Mouse (Mus musculus) lung, adult 2 months (tissue): Measurements from ENCODE around the gene Nat14.

Experiments
- CTCF ChIP-seq: fragments of 200-500 bp; IDR thresholded peaks from 2 replicates; pipeline ENCODE4 v1.5.1; 2011; ENCODE audit warnings: mild to moderate bottlenecking, low read length, control low read depth; ENCODE audit not compliant: insufficient read depth
- POLR2A ChIP-seq: fragments of 200-500 bp; IDR thresholded peaks from 2 replicates; pipeline ENCODE4 v1.6.1; 2011; ENCODE audit warnings: low read depth, mild to moderate bottlenecking, control low read depth, low read length, borderline replicate concordance; ENCODE audit errors: extremely low read depth

GRCm38 (mm10) chr7:4915669-4916416 lies 6.0 kb upstream of the Nat14 start:
- TF ChIP-seq CTCF: no peak
- TF ChIP-seq POLR2A: no peak
